Mouse (Mus musculus) right cerebral cortex, adult 18-20 months (tissue): Measurements from ENCODE around the gene Cpne8.
A peak's percentile ranks its signal among the peaks of the same experiment; 100 is the strongest.
"Not testable (repeated sequence)": the region's sequence is repeated elsewhere in the genome, so short reads cannot be mapped to it uniquely, and the experiment has no call there.

Experiments
- DNase-seq: peaks from one replicate; pipeline ENCODE4 v3.0.0; 2022; ENCODE audit warnings: mixed read lengths

The Cpne8 gene

GRCm38 (mm10) chr15:90678985-90679759 is at the start of gene Cpne8:
Cpne8 (minus strand) TSS chr15:90679432.
- peak; percentile 50 for DNase-seq

GRCm38 (mm10) chr15:90717717-90718116 is 38.5 kb upstream of the Cpne8 start:
- DNase-seq, result no peak

DNA sequence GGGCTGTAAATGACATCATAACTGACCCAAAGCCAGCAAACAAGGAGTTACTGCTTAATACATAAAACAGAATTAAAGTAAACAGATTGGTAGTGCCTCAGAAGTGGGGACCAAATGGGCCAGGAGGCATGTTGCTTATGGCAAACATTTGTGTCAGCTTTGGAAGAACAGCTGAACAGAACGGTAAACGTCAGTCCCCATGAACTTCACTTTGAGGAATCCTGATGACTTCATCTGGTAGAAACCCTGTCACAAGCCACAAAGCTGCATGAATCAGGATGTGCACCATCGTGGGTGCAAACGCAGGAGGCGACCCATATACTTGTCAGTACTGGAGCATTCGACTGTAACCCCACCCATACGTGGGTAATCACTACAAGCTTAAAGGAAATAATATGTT is 30.1 kb upstream of the Cpne8 start:
- no peak for DNase-seq

DNA sequence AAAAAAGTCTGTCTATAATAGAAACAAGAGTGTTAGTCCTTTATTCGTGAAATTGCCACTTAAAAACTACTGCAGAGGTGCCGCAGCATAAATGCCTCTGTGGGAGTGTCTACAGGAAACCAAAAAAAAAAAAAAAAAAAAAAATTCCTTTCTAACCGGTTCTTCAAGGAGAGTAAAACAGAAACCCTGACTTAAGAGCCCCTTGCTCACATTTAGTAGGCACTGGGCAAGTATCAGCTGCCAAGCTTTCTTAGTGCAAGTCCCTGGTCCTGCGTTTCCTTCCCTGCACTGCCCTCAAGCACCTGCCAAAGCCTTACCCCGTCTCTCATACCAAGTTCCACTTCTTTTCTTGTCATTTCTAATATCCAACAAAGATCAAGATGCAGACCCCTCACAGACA is 25.1 kb upstream of the Cpne8 start:
- no peak for DNase-seq

DNA sequence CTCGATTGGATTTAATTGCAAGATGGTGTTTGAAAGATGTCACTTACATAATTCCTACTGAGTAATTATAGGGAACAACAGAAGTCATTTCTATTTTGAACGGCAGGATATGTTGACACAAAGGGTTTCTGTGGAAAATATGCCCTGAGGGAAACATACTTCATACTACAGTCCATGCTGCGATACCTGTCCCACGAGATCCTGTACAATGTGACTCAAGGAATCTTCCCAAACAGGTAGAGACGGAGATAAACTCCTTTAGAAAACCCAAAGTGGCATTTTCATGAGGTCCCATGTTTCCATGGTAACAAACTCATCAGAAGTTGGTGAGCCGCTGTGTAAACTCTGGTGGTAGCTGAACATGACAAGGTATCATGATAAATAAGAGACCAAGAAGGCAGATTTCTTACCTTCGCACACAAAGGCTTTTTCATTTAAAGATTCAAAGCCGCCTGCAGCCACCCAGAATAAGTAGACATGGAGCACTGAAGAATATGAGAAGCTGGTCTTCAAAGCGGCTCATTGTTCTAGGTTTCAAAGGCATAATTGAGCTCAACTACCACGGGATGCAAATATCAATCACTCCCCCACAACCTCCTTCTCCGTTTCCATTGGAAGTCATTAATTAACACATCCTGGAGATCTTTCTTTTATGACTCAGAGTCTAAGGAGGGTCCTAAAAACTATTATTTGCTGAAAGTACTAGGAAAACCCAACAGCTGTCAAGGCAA is 24.4 kb upstream of the Cpne8 start:
- peak; percentile 4 for DNase-seq

DNA sequence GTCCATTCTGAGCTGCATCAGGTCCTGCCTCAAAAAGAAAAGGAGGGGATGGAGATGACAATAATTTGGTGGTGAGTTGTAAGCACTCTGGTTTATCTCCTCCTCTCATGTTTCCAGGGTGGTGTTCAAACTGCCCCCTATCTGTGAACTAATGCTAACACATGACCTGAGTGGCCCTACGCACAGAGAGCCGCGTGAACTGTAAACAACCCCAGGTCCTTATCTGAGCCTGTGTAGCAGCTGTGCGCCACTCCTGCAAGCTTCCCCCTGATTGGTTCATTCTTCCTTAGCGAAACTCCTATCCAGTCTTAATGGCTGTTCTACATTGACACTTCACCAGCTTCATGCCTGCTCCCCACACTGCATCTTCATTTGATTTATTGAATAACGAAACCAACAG is 7.5 kb upstream of the Cpne8 start:
- no peak for DNase-seq

GRCm38 (mm10) chr15:90679760-90680579 is 738 bp upstream of the Cpne8 start:
- DNase-seq, result peak; percentile 62

- DNase-seq, result no peak
Measured at GRCm38 (mm10) chr15:90678488-90678887, 744 bp downstream of the Cpne8 start.

DNA sequence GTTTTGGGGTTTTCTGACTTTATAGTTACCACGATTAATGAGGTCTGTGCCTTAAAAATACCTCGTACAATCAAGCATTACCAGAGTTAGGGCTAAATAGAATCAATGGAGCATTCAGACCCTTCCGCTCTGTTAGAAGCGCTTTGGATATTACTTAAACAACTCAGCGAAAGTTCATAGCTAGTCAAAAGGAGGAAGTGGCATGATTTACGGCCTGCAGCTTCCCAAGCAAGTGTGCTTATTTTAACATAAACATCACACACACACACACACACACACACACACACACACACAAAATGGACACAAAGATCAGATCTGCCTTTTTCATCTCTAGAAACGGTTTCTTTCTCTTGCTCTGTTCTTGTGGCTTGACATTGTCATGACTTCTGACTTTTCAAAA is 9.7 kb downstream of the Cpne8 start:
- no peak for DNase-seq

DNA sequence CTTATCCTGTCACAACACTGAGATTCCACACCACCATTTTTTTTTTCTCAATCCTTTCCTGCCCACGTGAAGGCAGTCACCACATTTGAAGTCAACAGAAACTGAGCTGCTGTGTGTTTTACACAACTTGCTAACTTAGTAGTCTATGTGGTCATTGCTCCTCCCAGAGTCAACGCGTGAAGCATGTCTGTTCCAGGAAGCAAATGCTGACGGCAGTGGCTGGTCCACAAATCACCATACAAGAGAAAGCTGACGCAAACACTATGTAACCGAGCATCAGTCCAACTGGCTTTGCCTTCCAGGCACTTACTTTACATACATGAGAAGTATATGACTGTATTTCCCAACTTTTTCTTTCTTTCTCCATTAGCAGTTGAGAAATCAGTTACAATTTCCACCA is 12.3 kb downstream of the Cpne8 start:
- DNase-seq, result no peak

DNA sequence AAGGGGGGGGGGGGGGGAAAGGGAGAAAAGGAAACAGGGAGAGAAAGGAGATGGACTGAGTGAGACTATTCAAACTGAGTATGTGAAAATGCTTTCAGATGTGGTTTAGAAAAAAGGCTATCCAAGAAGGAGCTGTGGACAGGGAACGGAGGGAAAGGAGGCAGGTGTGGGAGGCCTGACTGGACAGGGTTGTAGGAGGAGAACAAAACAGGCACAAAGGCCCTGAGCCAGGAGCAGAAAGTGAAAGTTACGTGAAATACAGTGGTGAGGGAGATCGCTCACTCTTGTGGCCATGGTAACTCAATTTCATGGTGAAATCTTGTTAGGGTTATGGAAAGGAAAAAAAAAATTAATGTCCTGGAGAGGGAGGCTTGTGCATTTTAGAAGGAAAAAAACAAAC is 14.6 kb downstream of the Cpne8 start:
- no peak for DNase-seq

- no peak for DNase-seq
Measured at GRCm38 (mm10) chr15:90663631-90664030, 15.6 kb downstream of the Cpne8 start.

DNA sequence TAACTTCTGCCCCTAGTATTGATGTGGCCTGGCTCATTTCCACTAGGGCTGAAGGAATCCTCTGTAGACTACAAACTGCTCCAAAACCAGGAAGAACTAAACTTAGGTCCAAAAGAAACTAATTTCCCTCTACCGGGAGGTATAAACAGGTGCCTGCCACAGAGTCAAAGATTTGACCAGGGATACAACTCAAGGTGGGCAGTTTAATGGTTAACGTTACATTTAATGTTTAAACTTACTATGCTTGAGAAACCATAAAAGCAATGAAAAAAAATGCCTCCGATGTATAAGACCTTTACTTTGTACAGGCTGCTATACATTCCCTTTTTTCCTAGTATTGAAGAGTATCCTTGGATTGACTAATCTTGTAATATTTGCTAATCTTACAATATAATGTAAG is 18.5 kb downstream of the Cpne8 start:
- DNase-seq, result no peak

- no peak for DNase-seq
Measured at GRCm38 (mm10) chr15:90658053-90658452, 21.2 kb downstream of the Cpne8 start.

DNA sequence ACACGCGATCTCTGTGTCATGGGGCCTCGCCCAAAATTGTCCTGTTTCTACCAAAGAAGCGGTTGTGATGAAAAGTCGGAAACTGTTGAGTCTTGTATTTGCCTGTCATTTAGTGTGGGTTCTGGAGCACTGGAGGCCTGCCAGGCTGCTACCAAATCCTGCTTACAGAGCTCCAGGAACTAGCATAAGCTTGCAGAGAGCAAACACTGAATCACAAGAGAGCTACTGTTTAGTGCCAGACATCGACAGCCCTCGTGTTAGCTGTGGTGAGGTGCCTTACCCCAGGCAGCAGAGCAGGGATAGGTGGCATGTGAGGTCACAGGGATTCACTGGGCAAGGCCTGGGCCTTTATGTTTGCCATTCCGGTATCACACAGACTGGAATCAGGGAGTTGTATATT is 22.7 kb downstream of the Cpne8 start:
- no peak for DNase-seq

GRCm38 (mm10) chr15:90647011-90647577 is 32.1 kb downstream of the Cpne8 start:
- no peak for DNase-seq

GRCm38 (mm10) chr15:90646326-90646725 is 32.9 kb downstream of the Cpne8 start:
- no peak for DNase-seq

- no peak for DNase-seq
Measured at GRCm38 (mm10) chr15:90645828-90646227, 33.4 kb downstream of the Cpne8 start.

- no peak for DNase-seq
Measured at GRCm38 (mm10) chr15:90624201-90624600, 55.0 kb downstream of the Cpne8 start.

DNA sequence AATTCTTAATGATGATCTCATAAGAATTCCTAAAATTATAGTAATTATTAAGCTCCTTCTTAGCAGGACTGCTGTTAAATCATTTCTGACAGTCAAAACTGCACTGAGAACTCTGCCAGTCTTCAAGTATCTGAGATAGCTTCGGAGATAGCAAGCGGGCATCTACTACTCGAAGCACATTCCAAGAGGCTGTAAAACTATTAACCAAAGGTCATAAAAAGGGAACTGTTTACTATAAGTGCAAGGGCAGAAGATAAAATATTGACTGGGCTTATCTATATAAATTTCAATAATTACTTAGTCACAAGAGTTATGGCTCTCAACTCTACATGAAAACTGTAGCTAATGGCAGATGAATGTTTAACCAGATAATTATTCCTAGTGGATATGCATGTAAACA is 57.2 kb downstream of the Cpne8 start:
- DNase-seq, result no peak

GRCm38 (mm10) chr15:90619736-90620135 is 59.5 kb downstream of the Cpne8 start:
- DNase-seq, result no peak

- DNase-seq, result no peak
Measured at GRCm38 (mm10) chr15:90616116-90616798, 63.0 kb downstream of the Cpne8 start.

- DNase-seq, result not testable (repeated sequence)
Measured at GRCm38 (mm10) chr15:90610767-90611166, 68.5 kb downstream of the Cpne8 start.
